Mouse (Mus musculus): ENCODE measurements around the gene 1700025G04Rik.

1700025G04Rik gene

GRCm38 (mm10) chr1:151994271-151994670 is 95.7 kb downstream of the 1700025G04Rik start:
- no peak for DNase-seq (ENCODE audit: low spot score)

- no peak for DNase-seq (ENCODE audit: low spot score)
Measured at GRCm38 (mm10) chr1:151991505-151991904, 98.4 kb downstream of the 1700025G04Rik start.

GRCm38 (mm10) chr1:151990615-151991014 is 99.3 kb downstream of the 1700025G04Rik start:
- DNase-seq (ENCODE audit: low spot score): no peak

GRCm38 (mm10) chr1:151988713-151989112 is 101.2 kb downstream of the 1700025G04Rik start:
- no peak for DNase-seq (ENCODE audit: low spot score)

- no peak for DNase-seq (ENCODE audit: low spot score)
Measured at GRCm38 (mm10) chr1:151988066-151988465, 101.9 kb downstream of the 1700025G04Rik start.

GRCm38 (mm10) chr1:151986024-151986778 is 103.7 kb downstream of the 1700025G04Rik start:
- no peak for DNase-seq (ENCODE audit: low spot score)

GRCm38 (mm10) chr1:151985056-151985455 is 104.9 kb downstream of the 1700025G04Rik start:
- no peak for DNase-seq (ENCODE audit: low spot score)

- no peak for DNase-seq (ENCODE audit: low spot score)
Measured at GRCm38 (mm10) chr1:151983991-151984390, 105.9 kb downstream of the 1700025G04Rik start.

GRCm38 (mm10) chr1:151980498-151980897 is 109.4 kb downstream of the 1700025G04Rik start:
- DNase-seq (ENCODE audit: low spot score): no peak

- no peak for DNase-seq (ENCODE audit: low spot score)
Measured at GRCm38 (mm10) chr1:151979803-151980456, 110.0 kb downstream of the 1700025G04Rik start.

- no peak for DNase-seq (ENCODE audit: low spot score)
Measured at GRCm38 (mm10) chr1:151978751-151979150, 111.2 kb downstream of the 1700025G04Rik start.

- no peak for DNase-seq (ENCODE audit: low spot score)
Measured at GRCm38 (mm10) chr1:151977596-151977995, 112.3 kb downstream of the 1700025G04Rik start.

- DNase-seq (ENCODE audit: low spot score): no peak
Measured at GRCm38 (mm10) chr1:151976850-151977249, 113.1 kb downstream of the 1700025G04Rik start.

- DNase-seq (ENCODE audit: low spot score): no peak
Measured at GRCm38 (mm10) chr1:151975418-151976379, 114.2 kb downstream of the 1700025G04Rik start.

- no peak for DNase-seq (ENCODE audit: low spot score)
Measured at GRCm38 (mm10) chr1:151974887-151975286, 115.0 kb downstream of the 1700025G04Rik start.

GRCm38 (mm10) chr1:151974424-151974823 is 115.5 kb downstream of the 1700025G04Rik start:
- DNase-seq (ENCODE audit: low spot score): no peak

GRCm38 (mm10) chr1:151973110-151973700 is 116.7 kb downstream of the 1700025G04Rik start:
- no peak for DNase-seq (ENCODE audit: low spot score)

GRCm38 (mm10) chr1:151971581-151971980 is 118.3 kb downstream of the 1700025G04Rik start:
- DNase-seq (ENCODE audit: low spot score): no peak

GRCm38 (mm10) chr1:151968126-151968525 is 121.8 kb downstream of the 1700025G04Rik start:
- no peak for DNase-seq (ENCODE audit: low spot score)

- no peak for DNase-seq (ENCODE audit: low spot score)
Measured at GRCm38 (mm10) chr1:151964811-151965210, 125.1 kb downstream of the 1700025G04Rik start.

- DNase-seq (ENCODE audit: low spot score): no peak
Measured at GRCm38 (mm10) chr1:151963248-151963647, 126.7 kb downstream of the 1700025G04Rik start.

GRCm38 (mm10) chr1:151962078-151962477 is 127.8 kb downstream of the 1700025G04Rik start:
- no peak for DNase-seq (ENCODE audit: low spot score)

All from embryo, embryonic 10.5 days (tissue).